ENCODE assay signal across 16 mouse cellular contexts in genomic region chr15:64482960-64483359, GRCm38 (mm10).
DNase-seq lines count a peak whose midpoint lies in the region; ATAC-seq and TF ChIP-seq lines count a peak whose summit lies in the region.
"Had no signal": no experiment of that assay in that cellular context is flagged by ENCODE, and none has a peak within 500 bp of the region (broad histone marks: within the 10 kb centered on the region; RNA-seq: fewer than 3 reads in every experiment).

No protein-coding gene starts in this region.

- no peak for TF ChIP-seq POLR2A in lung, adult 2 months (IDR thresholded peaks at IDR 0.05; ENCODE audit: borderline replicate concordance, extremely low read depth, low read depth, low read length)

- ATAC-seq in megakaryocyte, adult 5-6 weeks (ENCODE audit: poor library complexity, severe bottlenecking) = no peak
- ATAC-seq: intestine, embryonic 16.5 days; midbrain, embryonic 15.5 days had no signal

- DNase-seq in cerebellum, postnatal 10 days = peak; percentile 48 to 59
- no peak for DNase-seq in cerebellum, postnatal 4 days (ENCODE audit: low spot score in 2 of 2)
- DNase-seq in lung, adult 18-20 months = peak; percentile 7 to 13
- no peak for DNase-seq in lung, adult 2 months
- peak; percentile 52 to 55 for DNase-seq in heart, postnatal 36 days
- no peak for DNase-seq in urinary bladder, postnatal 36 days (ENCODE audit: low spot score in 2 of 2)
- DNase-seq: cerebellum, adult 9-10 months; gastrocnemius, postnatal 14 days had no signal

- 66% methylated on average over 5 of the region's 5 CpGs for WGBS in lung, adult 2 months

- intact Hi-C loops in heart, postnatal 36 days (cut with DNase I) = loop anchor here (5.0 kb wide), 1 partner anchor 144 kb away; no protein-coding TSS in a partner anchor

- H3K4me1 ChIP-seq in lung, adult 2 months (ENCODE audit: control insufficient read depth, insufficient read depth, low read length) = no peaks in the 10 kb centered on the region
- H3K4me1 ChIP-seq: hindbrain, embryonic 15.5 days; liver, embryonic 15.5 days; megakaryocyte, embryonic 14.5 days; midbrain, embryonic 15.5 days; stomach, embryonic 15.5 days had no signal

- TF ChIP-seq CTCF in lung, adult 2 months (IDR thresholded peaks at IDR 0.05; ENCODE audit: insufficient read depth, low read length) = no peak

- no peak overlapping the region for H3K4me3 ChIP-seq in lung, adult 2 months (replicated peaks; ENCODE audit: extremely low read depth, low read depth, low read length)
- H3K4me3 ChIP-seq: forebrain, embryonic 12.5 days; hindbrain, embryonic 15.5 days; liver, embryonic 15.5 days; megakaryocyte, embryonic 14.5 days; midbrain, embryonic 15.5 days; stomach, embryonic 15.5 days had no signal

Comparison
In these comparisons a context has a peak if more than half of its experiments do, and no peak if none do; other contexts are left out.
1. DNase-seq: peak in cerebellum, postnatal 10 days (2 of 2), lung, adult 18-20 months (2 of 2) and heart, postnatal 36 days (2 of 2); none in cerebellum, postnatal 4 days (0 of 2), lung, adult 2 months (single experiment) and urinary bladder, postnatal 36 days (0 of 2).